Mouse (Mus musculus): ENCODE results near the gene Gm21861. TPM values are rescaled to one million over a fixed set of nuclear protein-coding genes. Genes with fewer than 3 reads are reported as not detected.

Gm21861 gene
- total RNA-seq (2023): not detected

GRCm38 (mm10) chrY:58814497-58814896 lies at the start of gene Gm21861:
TSS of gene Gm21861 (minus strand) at chrY:58814597.

Data from T-cell, adult 66 days (primary cell).